Mouse (Mus musculus) left cerebral cortex, adult 11 months (tissue): ENCODE measurements around the gene Mybpc3.

Experiments used
- DNase-seq: peaks from one replicate; pipeline ENCODE4 v3.0.0; 2022; ENCODE audit warnings: low spot score

The Mybpc3 gene

GRCm38 (mm10) chr2:91117585-91118275, at the start of gene Mybpc3:
Gene Mybpc3, plus strand, starts transcription at chr2:91118144.
- no peak for DNase-seq

- DNase-seq = no peak
These were observed 49.6 kb upstream of the Mybpc3 start for GRCm38 (mm10) chr2:91068162-91068871.

- DNase-seq = no peak
These were observed 49.1 kb upstream of the Mybpc3 start for GRCm38 (mm10) chr2:91068872-91069165.

- DNase-seq = no peak
These were observed 48.5 kb upstream of the Mybpc3 start for GRCm38 (mm10) chr2:91069306-91070000.

GRCm38 (mm10) chr2:91070076-91070800, 47.7 kb upstream of the Mybpc3 start, which contains the start of gene Slc39a13:
Gene Slc39a13, minus strand, starts transcription at chr2:91070417.
- DNase-seq = peak; percentile 95

GRCm38 (mm10) chr2:91071059-91071458, 46.9 kb upstream of the Mybpc3 start:
- no peak for DNase-seq

- no peak for DNase-seq
These were observed 45.9 kb upstream of the Mybpc3 start for GRCm38 (mm10) chr2:91072092-91072491.

GRCm38 (mm10) chr2:91077957-91078313, 40.0 kb upstream of the Mybpc3 start:
- no peak for DNase-seq

GRCm38 (mm10) chr2:91078314-91079025, 39.5 kb upstream of the Mybpc3 start:
- DNase-seq = no peak

GRCm38 (mm10) chr2:91079026-91079384, 38.9 kb upstream of the Mybpc3 start:
- no peak for DNase-seq

GRCm38 (mm10) chr2:91080784-91081513, 37.0 kb upstream of the Mybpc3 start:
- no peak for DNase-seq

- no peak for DNase-seq
These were observed 35.9 kb upstream of the Mybpc3 start, which contains the start of gene Spi1 for GRCm38 (mm10) chr2:91081775-91082695. Gene Spi1, plus strand, starts transcription at chr2:91082390.

- no peak for DNase-seq
These were observed 35.1 kb upstream of the Mybpc3 start for GRCm38 (mm10) chr2:91082844-91083243.

- DNase-seq = no peak
These were observed 34.5 kb upstream of the Mybpc3 start for GRCm38 (mm10) chr2:91083366-91083940.

- no peak for DNase-seq
These were observed 33.6 kb upstream of the Mybpc3 start for GRCm38 (mm10) chr2:91084179-91084820.

- DNase-seq = no peak
These were observed 32.2 kb upstream of the Mybpc3 start for GRCm38 (mm10) chr2:91085494-91086391.

- DNase-seq = no peak
These were observed 31.3 kb upstream of the Mybpc3 start for GRCm38 (mm10) chr2:91086392-91087237.
